Mouse (Mus musculus) heart, postnatal 0 days (tissue): Measurements from ENCODE around the gene Zxdc. TPM values are rescaled to one million over a fixed set of nuclear protein-coding genes. Genes with fewer than 3 reads are reported as not detected.
A peak's percentile ranks its signal among the peaks of the same experiment; 100 is the strongest.

Source experiments
- ATAC-seq: fragments of 200-750 bp; cut with Nextera tagmentation; 2 replicates; pipeline ENCODE4 v1.8.0; 2017; ENCODE audit warnings: low read depth, moderate number of reproducible peaks, moderate library complexity; ENCODE audit not compliant: insufficient read depth
- DNase-seq: peaks from one replicate; pipeline ENCODE4 v3.0.0-alpha.2; 2016; ENCODE audit warnings: low spot score
- H3K27ac ChIP-seq: fragments of 300-500 bp; sonication (generic); 2 replicates; pipeline ENCODE4 v1.5.1; 2014; ENCODE audit warnings: low read depth, mild to moderate bottlenecking
- H3K27me3 ChIP-seq: fragments of 300-500 bp; sonication (generic); 2 replicates; pipeline ENCODE4 v1.6.1; 2014; ENCODE audit warnings: low read length, mixed read lengths; ENCODE audit not compliant: control insufficient read depth, insufficient read depth
- H3K36me3 ChIP-seq: fragments of 300-500 bp; sonication (generic); replicated peaks from 2 replicates; pipeline ENCODE4 v1.6.1; 2014; ENCODE audit warnings: low read length, mixed read lengths; ENCODE audit not compliant: control insufficient read depth, insufficient read depth
- H3K4me1 ChIP-seq: fragments of 300-500 bp; sonication (generic); 2 replicates; pipeline ENCODE4 v1.6.1; 2014; ENCODE audit warnings: antibody characterized with exemption; ENCODE audit not compliant: control insufficient read depth, insufficient read depth
- H3K4me2 ChIP-seq: fragments of 300-500 bp; sonication (generic); 2 replicates; pipeline ENCODE4 v1.6.1; 2014; ENCODE audit warnings: low read depth, mild to moderate bottlenecking, low read length, moderate library complexity
- H3K4me3 ChIP-seq: fragments of 300-500 bp; sonication (generic); 2 replicates; pipeline ENCODE4 v1.5.1; 2014; ENCODE audit warnings: low read depth, low read length
- H3K9ac ChIP-seq: fragments of 300-500 bp; sonication (generic); replicated peaks from 2 replicates; pipeline ENCODE4 v1.6.1; 2014; ENCODE audit warnings: low read depth, low read length, mixed read lengths
- H3K9me3 ChIP-seq: fragments of 300-500 bp; sonication (generic); replicated peaks from 2 replicates; pipeline ENCODE4 v1.6.1; 2016; ENCODE audit warnings: low read length; ENCODE audit not compliant: control insufficient read depth
- CTCF ChIP-seq: IDR thresholded peaks from 2 replicates; pipeline ENCODE4 v1.5.1; 2016; ENCODE audit warnings: antibody characterized with exemption, control low read depth, low read depth
- EP300 ChIP-seq: IDR thresholded peaks from 2 replicates; pipeline ENCODE4 v1.6.1; 2016; ENCODE audit warnings: antibody characterized with exemption, low read depth
- WGBS: fragments of 180-500 bp; shearing (Covaris S2); extraction: QIAGEN DNeasy Blood & Tissue Kit; methylation state at CpG from one replicate; pipeline ENCODE4 v1.1.7; 2014; 5-methylcytosine and 5-hydroxymethylcytosine counted together
- polyA plus RNA-seq: library from polyadenylated mRNA; unstranded; fragments of >200 nt; fragmentation: Nextera tagmentation; extraction: Ambion mirVana; gene quantifications from 2 replicates; pipeline ENCODE4 v1.2.1, GENCODE M21; 2015
- total RNA-seq: library from RNA; depleted of rRNA; stranded (reverse); fragments of >200 nt; gene quantifications from 2 replicates; pipeline ENCODE4 v1.2.3, GENCODE M21; 2014; ENCODE audit warnings: low replicate concordance

Gene Zxdc
- total and polyA plus RNA-seq, 2 experiments from 2014 or later, result 5.2 to 21.9 TPM

- H3K27ac ChIP-seq, result peak overlapping the region; percentile 60
- TF ChIP-seq CTCF, result no peak
- no peak for TF ChIP-seq EP300
- H3K36me3 ChIP-seq, result no peaks in the 10 kb centered on the region
- no peak overlapping the region for H3K4me3 ChIP-seq
- no peaks in the 10 kb centered on the region for H3K9me3 ChIP-seq
- H3K27me3 ChIP-seq, result no peaks in the 10 kb centered on the region
- H3K4me2 ChIP-seq, result no peak overlapping the region
- peak; percentile 70 for DNase-seq
- 30% methylated on average over 7 of the region's 7 CpGs for WGBS
- ATAC-seq, result peak; percentile 75
- peaks cover 10% of the 10 kb centered on the region for H3K4me1 ChIP-seq
- no peak overlapping the region for H3K9ac ChIP-seq
Measured at GRCm38 (mm10) chr6:90360024-90360781, 9.1 kb upstream of the Zxdc start.

DNA sequence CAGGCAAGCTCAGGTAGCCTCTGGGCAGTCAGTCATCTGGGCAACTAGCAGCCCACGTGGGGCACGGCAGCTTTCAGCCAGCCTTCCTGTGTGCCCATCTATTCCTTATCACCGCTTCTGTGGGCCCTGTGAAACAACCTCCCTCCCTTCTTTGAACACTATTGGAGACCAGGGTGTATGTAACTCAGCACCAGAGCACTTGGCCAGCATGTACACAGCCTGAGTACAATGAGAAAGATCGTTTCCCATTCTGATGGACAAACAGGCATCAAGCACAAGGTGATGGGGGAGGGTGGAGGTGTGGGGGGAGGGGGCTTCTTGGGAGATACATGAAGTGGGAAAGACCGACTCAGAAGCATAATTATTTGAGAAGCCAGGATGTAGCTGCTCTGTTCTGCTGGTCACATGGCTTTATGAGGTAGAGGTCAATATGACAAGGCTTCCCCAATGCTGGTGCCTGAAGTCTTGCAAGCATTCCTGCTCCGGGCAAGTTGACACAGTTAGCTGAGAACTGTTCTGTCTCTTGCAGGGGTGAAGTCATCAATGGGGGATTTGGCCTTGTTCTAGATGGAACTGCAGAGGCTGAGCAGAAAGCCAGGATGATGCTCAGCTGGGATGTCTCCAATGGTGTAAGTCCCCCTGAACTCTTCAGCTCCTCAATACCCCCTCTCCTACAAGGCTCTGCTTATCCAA, 8.2 kb upstream of the Zxdc start:
- no peak overlapping the region for H3K9ac ChIP-seq
- no peaks in the 10 kb centered on the region for H3K36me3 ChIP-seq
- no peaks in the 10 kb centered on the region for H3K27me3 ChIP-seq
- no peak overlapping the region for H3K4me3 ChIP-seq
- no peak overlapping the region for H3K4me2 ChIP-seq
- H3K4me1 ChIP-seq, result peaks cover 10% of the 10 kb centered on the region
- 79% methylated on average over 6 of the region's 6 CpGs for WGBS
- ATAC-seq (no peak), DNase-seq (no peak)
- TF ChIP-seq EP300, result no peak
- no peak for TF ChIP-seq CTCF
- no peak overlapping the region for H3K27ac ChIP-seq
- H3K9me3 ChIP-seq, result no peaks in the 10 kb centered on the region

DNA sequence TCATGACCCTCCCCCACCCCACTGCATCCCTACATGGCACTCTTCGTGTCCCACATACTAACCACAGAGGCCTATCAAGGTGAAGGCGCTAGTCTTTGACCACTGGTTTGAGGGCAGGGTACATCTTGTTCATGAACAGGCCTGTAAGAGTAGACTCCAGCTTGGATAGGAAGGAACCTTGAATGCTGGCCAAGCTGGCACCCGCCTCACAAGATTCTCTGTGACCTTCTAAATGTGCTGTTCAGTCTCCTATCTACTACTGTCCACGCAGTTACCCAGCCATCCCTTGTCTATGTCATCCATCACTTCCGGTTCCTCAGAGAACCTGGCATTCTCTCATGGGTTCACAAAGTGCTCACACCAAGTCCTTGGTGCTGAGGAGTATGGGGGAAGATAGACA, 6.0 kb upstream of the Zxdc start:
- WGBS, result 66% methylated on average over 5 of the region's 5 CpGs
- no peak overlapping the region for H3K4me3 ChIP-seq
- no peak for ATAC-seq

GRCm38 (mm10) chr6:90369725-90370553, 647 bp downstream of the Zxdc start:
- H3K36me3 ChIP-seq, result peaks cover 26% of the 10 kb centered on the region
- no peaks in the 10 kb centered on the region for H3K27me3 ChIP-seq
- peaks cover 21% of the 10 kb centered on the region for H3K4me1 ChIP-seq
- peak; percentile 62 for ATAC-seq
- H3K4me2 ChIP-seq, result peak overlapping the region; percentile 100
- H3K9ac ChIP-seq, result peak overlapping the region; percentile 80
- WGBS, result under 1% methylated on average over 83 of the region's 98 CpGs
- H3K27ac ChIP-seq, result peak overlapping the region; percentile 79
- H3K9me3 ChIP-seq, result no peaks in the 10 kb centered on the region
- H3K4me3 ChIP-seq, result peak overlapping the region; percentile 93
- TF ChIP-seq EP300 (no peak), CTCF (no peak)
- DNase-seq, result peak; percentile 19

More for the DNA sequence above, 6.0 kb upstream of the Zxdc start:
- no peaks in the 10 kb centered on the region for H3K9me3 ChIP-seq
- H3K4me2 ChIP-seq, result no peak overlapping the region
- TF ChIP-seq EP300, result no peak
- TF ChIP-seq CTCF, result no peak
- DNase-seq, result no peak
- no peaks in the 10 kb centered on the region for H3K36me3 ChIP-seq
- no peak overlapping the region for H3K27ac ChIP-seq
- H3K4me1 ChIP-seq, result peaks cover 10% of the 10 kb centered on the region
- no peak overlapping the region for H3K9ac ChIP-seq
- no peaks in the 10 kb centered on the region for H3K27me3 ChIP-seq

- no peaks in the 10 kb centered on the region for H3K9me3 ChIP-seq
- peaks cover 17% of the 10 kb centered on the region for H3K4me1 ChIP-seq
- no peak for TF ChIP-seq EP300
- no peak for TF ChIP-seq CTCF
- no peak overlapping the region for H3K4me2 ChIP-seq
- WGBS, result 52% methylated on average over 4 of the region's 4 CpGs
- ATAC-seq, result no peak
- H3K36me3 ChIP-seq, result peaks cover 65% of the 10 kb centered on the region
- no peak for DNase-seq
- H3K27ac ChIP-seq, result no peak overlapping the region
- H3K27me3 ChIP-seq, result no peaks in the 10 kb centered on the region
- no peak overlapping the region for H3K9ac ChIP-seq
- H3K4me3 ChIP-seq, result no peak overlapping the region
Measured at GRCm38 (mm10) chr6:90374647-90375046, 5.4 kb downstream of the Zxdc start.
